Mouse (Mus musculus) embryonic facial prominence, embryonic 12.5 days (tissue): Measurements from ENCODE around the gene Bscl2. TPM values are rescaled to one million over a fixed set of nuclear protein-coding genes. Genes with fewer than 3 reads are reported as not detected.

Source experiments
- ATAC-seq: fragments of 200-750 bp; cut with Nextera tagmentation; 2 replicates; pipeline ENCODE4 v1.8.0; 2017; ENCODE audit not compliant: insufficient number of reproducible peaks, insufficient read depth, low FRiP score, low TSS enrichment
- H3K27ac ChIP-seq: fragments of 300-500 bp; sonication (generic); 2 replicates; pipeline ENCODE4 v1.5.1; 2016; ENCODE audit warnings: mild to moderate bottlenecking
- H3K27me3 ChIP-seq: fragments of 300-500 bp; sonication (generic); 2 replicates; pipeline ENCODE4 v1.6.1; 2016; ENCODE audit warnings: mild to moderate bottlenecking, moderate library complexity
- H3K36me3 ChIP-seq: fragments of 300-500 bp; sonication (generic); 2 replicates; pipeline ENCODE4 v1.6.1; 2016; ENCODE audit warnings: mild to moderate bottlenecking
- H3K4me1 ChIP-seq: fragments of 300-500 bp; sonication (generic); 2 replicates; pipeline ENCODE4 v1.6.1; 2016
- H3K4me2 ChIP-seq: fragments of 300-500 bp; sonication (generic); replicated peaks from 2 replicates; pipeline ENCODE4 v1.6.1; 2016; ENCODE audit warnings: mild to moderate bottlenecking, moderate library complexity
- H3K4me3 ChIP-seq: fragments of 300-500 bp; sonication (generic); 2 replicates; pipeline ENCODE4 v1.5.1; 2016; ENCODE audit warnings: mild to moderate bottlenecking
- H3K9ac ChIP-seq: fragments of 300-500 bp; sonication (generic); 2 replicates; pipeline ENCODE4 v1.6.1; 2016; ENCODE audit warnings: mild to moderate bottlenecking, moderate library complexity
- H3K9me3 ChIP-seq: fragments of 300-500 bp; sonication (generic); 2 replicates; pipeline ENCODE4 v1.6.1; 2016; ENCODE audit warnings: mild to moderate bottlenecking, moderate library complexity
- WGBS: fragments of 180-500 bp; shearing (Covaris S2); methylation state at CpG from one replicate; pipeline ENCODE4 v1.1.7; 2016; 5-methylcytosine and 5-hydroxymethylcytosine counted together
- polyA plus RNA-seq: library from polyadenylated mRNA; unstranded; fragments of >200 nt; fragmentation: Nextera tagmentation; extraction: Ambion mirVana; gene quantifications from 2 replicates; pipeline ENCODE4 v1.2.1, GENCODE M21; 2016

The Bscl2 gene
- polyA plus RNA-seq, 1 experiment from 2014 or later = 43.0 TPM

DNA sequence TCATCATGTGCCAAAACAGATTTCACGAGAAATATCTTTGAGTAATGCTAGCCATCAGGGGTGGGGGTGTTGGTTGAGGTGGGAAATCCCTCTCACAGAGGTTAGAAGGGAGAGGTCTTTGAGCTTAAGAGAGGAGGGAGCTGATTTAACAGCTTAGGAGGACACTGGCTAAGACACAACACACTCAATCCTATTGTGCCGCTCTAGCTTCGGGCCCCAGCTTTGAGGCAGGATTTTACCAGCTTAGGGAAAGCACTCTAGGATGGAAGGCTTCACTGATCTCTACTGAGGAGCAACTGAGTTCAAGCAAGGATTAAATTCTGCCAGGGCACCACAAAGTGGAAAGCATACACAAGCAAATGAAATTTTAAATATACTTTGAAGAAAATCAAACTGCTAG, 20.3 kb upstream of the Bscl2 start:
- Histone ChIP-seq H3K9ac (peak overlapping the region; percentile 46), H3K4me3 (peak overlapping the region; percentile 3; the same call in 1 of the 2 replicates), H3K27ac (no peak overlapping the region), H3K27me3 (no peaks in the 10 kb centered on the region), H3K9me3 (no peaks in the 10 kb centered on the region), H3K4me2 (peak overlapping the region; percentile 81), H3K36me3 (peaks cover 34% of the 10 kb centered on the region), H3K4me1 (peaks cover 22% of the 10 kb centered on the region)
- ATAC-seq = no peak
- WGBS = 79% methylated on average over 3 of the region's 3 CpGs

DNA sequence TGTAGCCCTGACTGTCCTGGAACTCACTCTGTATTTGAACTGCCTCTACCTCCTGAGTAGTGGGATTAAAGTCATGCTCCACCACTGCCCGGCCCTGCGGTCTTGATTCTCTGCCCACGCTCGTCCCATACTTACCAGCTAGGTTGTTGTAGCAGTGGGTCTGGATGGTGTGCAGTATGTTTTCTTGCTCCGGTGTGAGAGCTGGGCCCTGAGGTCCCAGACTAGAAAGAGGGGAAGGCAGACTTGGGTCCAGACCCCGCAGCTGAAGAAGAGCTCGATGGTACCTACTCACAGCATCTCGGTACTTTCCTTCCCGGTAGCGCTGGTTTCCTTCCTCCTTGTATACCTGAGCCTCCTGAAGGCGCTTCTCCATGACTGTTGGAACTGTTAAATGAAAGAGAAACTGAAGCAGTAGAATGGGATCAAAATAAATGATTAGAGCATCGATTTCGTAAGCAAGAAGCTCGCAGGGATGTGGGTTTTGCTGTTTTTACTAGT, 18.9 kb upstream of the Bscl2 start:
- Histone ChIP-seq H3K9ac (peak overlapping the region; percentile 78), H3K27ac (peak overlapping the region; percentile 100), H3K4me3 (peak overlapping the region; percentile 76), H3K9me3 (no peaks in the 10 kb centered on the region), H3K4me2 (peak overlapping the region; percentile 81), H3K4me1 (peaks cover 36% of the 10 kb centered on the region), H3K27me3 (no peaks in the 10 kb centered on the region), H3K36me3 (peaks cover 29% of the 10 kb centered on the region)
- no peak for ATAC-seq
- WGBS = 30% methylated on average over 14 of the region's 14 CpGs

DNA sequence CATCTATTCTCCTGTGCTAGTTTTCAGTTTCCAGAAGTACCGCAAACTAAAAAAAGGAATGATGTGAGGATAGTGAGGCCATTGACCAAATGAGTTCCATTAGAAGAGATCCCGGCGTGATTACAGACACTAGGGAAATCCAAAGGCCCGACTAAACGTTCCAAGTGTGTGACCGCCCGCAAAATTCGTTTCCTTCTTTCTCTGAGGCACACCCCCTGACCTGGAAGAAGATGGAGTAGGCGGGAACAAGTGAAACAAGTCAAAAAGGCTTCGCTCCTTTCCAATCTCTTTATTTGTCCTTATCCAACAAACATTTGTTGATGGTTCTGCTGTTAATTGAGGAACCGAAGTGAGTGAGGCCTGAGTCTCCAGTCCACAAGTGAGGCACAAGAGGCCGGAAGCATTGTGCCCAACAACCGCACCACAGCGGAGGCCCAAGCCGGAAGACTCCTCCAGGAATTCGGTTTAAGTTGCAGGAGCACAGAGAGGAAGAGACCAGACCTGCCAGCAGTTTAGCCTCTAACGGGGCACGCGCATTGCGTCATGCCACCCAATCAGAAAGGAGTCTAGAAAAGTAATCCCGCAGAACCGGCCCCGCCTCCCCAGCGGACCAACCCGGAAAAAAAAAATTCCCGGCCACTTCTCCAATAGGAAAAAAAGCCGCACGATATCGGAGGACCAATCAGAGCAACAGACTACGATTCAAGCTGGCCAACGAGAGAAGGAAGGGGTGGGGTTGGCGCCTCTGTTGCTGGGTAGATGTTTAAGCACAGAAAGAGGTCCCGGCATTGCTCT, 18.3 kb upstream of the Bscl2 start, which contains the start of gene Ttc9c:
Gene Ttc9c, minus strand, starts transcription at position 533 of the 795 bp plus-strand sequence.
- Histone ChIP-seq H3K9ac (peak within 1 kb of the TSS; percentile 99), H3K27me3 (no peaks in the 10 kb centered on the region), H3K4me1 (peaks cover 36% of the 10 kb centered on the region), H3K4me3 (peak within 1 kb of the TSS; percentile 76), H3K36me3 (peaks cover 29% of the 10 kb centered on the region), H3K9me3 (no peaks in the 10 kb centered on the region), H3K27ac (peak within 1 kb of the TSS; percentile 100), H3K4me2 (peak within 1 kb of the TSS; percentile 86)
- ATAC-seq = peak; percentile 90
- WGBS = under 1% methylated on average over 33 of the region's 33 CpGs

DNA sequence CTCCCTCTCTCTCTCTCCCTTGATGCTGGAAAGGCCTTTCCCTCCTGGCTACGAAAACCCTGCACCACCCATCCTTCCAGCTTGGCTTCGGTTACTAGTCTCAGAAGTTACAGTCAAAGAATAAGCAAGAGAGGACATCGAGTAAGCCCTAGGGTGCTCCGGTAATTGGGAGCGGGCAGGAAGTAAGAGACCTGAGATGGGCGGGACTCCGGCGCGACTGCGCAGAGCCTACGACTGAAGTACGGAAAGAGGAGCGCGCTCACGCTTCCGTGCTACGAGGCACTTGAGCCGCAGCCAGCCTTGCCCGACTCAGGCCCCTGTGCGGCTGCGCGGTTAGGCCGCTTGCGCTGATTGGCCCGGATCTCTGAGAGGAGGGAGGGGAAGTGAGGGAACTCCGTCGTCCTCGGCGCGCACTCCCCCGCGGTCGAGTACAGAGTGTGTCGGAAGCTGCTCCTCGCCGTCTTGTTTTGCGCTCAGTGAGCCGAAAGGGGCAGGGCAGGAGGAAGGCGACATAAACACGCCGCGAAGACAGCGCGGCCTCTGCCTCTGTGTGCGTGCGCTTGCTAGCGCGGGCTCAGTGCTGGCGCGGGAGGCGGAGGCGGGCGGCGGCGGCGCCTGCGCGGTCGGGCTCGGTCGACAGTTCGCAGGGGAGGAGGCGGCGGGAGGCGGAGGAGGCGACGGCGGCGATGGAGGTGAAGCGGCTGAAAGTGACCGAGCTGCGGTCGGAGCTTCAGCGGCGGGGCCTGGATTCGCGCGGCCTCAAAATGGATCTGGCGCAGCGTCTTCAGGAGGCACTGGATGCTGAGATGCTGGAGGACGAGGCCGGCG, 17.5 kb upstream of the Bscl2 start, which contains the start of gene Hnrnpul2:
Gene Hnrnpul2, plus strand, starts transcription at position 415 of the 828 bp plus-strand sequence.
- H3K4me2 ChIP-seq = peak within 1 kb of the TSS; percentile 86
- peak within 1 kb of the TSS; percentile 100 for H3K27ac ChIP-seq
- ATAC-seq = peak; percentile 97
- peaks cover 36% of the 10 kb centered on the region for H3K4me1 ChIP-seq
- H3K36me3 ChIP-seq = peaks cover 31% of the 10 kb centered on the region
- H3K27me3 ChIP-seq = no peaks in the 10 kb centered on the region
- H3K4me3 ChIP-seq = peak within 1 kb of the TSS; percentile 76
- H3K9me3 ChIP-seq = no peaks in the 10 kb centered on the region
- H3K9ac ChIP-seq = peak within 1 kb of the TSS; percentile 99
- 0% methylated on average over 82 of the region's 83 CpGs for WGBS

DNA sequence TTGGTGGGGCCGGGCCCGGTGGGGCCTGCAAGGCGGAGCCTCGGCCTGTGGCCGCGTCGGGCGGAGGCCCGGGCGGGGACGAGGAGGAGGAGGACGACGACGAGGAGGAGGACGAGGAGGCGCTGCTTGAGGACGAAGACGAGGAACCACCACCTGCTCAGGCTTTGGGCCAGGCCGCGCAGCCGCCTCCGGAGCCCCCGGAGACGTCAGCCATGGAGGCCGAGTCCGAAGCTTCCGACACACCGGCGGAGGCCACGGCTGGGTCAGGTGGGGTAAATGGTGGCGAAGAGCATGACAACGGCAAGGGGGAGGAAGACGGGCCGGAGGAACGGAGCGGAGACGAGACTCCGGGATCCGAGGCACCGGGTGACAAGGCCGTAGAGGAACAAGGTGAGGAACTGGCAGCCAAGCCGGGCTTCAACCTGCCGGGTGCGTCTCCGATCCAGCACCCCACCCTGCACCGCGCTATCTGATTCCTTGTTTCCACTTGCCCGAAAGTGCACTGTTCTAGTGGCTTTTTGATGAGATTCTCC, 16.8 kb upstream of the Bscl2 start:
- Histone ChIP-seq H3K9me3 (no peaks in the 10 kb centered on the region), H3K9ac (peak overlapping the region; percentile 99), H3K36me3 (peaks cover 33% of the 10 kb centered on the region), H3K4me1 (peaks cover 36% of the 10 kb centered on the region), H3K27me3 (no peaks in the 10 kb centered on the region), H3K27ac (peak overlapping the region; percentile 100), H3K4me2 (peak overlapping the region; percentile 86), H3K4me3 (peak overlapping the region; percentile 76)
- ATAC-seq = peak; percentile 2; the same call in 1 of the 2 replicates
- WGBS = under 1% methylated on average over 47 of the region's 48 CpGs

DNA sequence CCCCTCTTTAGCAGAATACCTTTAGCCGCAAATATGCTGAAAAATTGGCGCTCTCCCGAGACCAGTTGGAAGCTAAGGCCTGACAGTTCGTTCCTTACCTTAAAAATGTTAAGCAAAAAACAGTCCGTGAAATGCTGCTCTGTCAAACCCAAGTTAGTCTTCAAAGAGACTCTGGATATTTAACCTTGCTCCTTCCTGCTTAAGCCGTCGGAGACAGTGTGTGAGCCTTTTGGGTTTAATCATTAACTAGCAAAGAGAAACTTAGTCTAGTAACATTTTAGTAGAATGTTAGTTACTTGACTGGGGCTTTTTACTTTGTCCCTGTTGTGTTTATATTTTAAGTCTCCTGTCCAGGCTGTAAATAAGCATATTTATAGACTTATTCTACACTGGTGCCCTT, 16.1 kb upstream of the Bscl2 start:
- no peaks in the 10 kb centered on the region for H3K9me3 ChIP-seq
- H3K4me1 ChIP-seq = peaks cover 36% of the 10 kb centered on the region
- H3K4me3 ChIP-seq = peak overlapping the region; percentile 76
- peaks cover 34% of the 10 kb centered on the region for H3K36me3 ChIP-seq
- H3K27ac ChIP-seq = peak overlapping the region; percentile 100
- WGBS = 2% methylated on average over 7 of the region's 7 CpGs
- no peaks in the 10 kb centered on the region for H3K27me3 ChIP-seq
- no peak for ATAC-seq
- peak overlapping the region; percentile 99 for H3K9ac ChIP-seq
- H3K4me2 ChIP-seq = peak overlapping the region; percentile 86

DNA sequence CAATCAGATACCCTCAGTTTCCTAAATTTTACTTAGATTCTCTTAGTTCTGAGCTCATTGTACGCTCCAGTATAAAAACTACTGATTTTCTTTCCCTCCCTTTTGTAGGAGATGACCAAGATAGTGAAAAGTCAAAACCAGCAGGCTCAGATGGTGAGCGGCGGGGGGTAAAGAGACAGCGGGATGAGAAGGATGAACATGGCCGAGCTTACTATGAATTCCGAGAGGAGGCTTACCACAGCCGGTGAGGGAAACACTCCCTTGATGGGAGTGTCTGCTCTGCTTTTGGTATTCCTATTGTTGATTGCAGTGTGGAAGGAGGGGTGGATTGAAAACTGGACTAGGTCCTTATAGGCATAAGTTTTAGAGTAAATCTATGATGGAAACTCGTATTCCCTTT, 14.6 kb upstream of the Bscl2 start:
- peak overlapping the region; percentile 76; the same call in 1 of the 2 replicates for H3K4me3 ChIP-seq
- H3K4me1 ChIP-seq = peaks cover 23% of the 10 kb centered on the region
- no peaks in the 10 kb centered on the region for H3K27me3 ChIP-seq
- ATAC-seq = no peak
- H3K36me3 ChIP-seq = peaks cover 49% of the 10 kb centered on the region
- H3K9ac ChIP-seq = peak overlapping the region; percentile 32; the same call in 1 of the 2 replicates
- no peak overlapping the region for H3K27ac ChIP-seq
- peak overlapping the region; percentile 86 for H3K4me2 ChIP-seq
- H3K9me3 ChIP-seq = no peaks in the 10 kb centered on the region
- 79% methylated on average over 8 of the region's 8 CpGs for WGBS

DNA sequence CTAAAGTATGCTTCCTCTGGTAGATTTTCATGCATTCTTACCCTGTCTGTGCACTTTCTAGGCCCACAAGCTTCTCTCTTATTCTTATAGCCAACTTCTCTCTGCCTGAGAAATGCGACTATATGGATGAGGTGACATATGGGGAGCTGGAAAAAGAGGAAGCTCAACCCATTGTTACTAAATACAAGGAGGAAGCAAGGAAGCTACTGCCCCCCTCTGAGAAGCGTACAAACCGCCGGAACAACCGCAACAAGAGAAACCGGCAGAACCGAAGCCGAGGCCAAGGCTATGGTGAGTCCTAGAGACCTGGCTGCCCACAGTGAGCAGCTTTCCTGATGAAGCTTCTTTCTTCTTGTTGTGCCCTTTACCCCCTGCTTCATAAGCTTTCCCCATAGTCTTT, 7.6 kb upstream of the Bscl2 start, which contains the start of gene AC129217.1:
Gene AC129217.1, plus strand, starts transcription at position 114 of the 400 bp plus-strand sequence.
- H3K36me3 ChIP-seq = peaks cover 97% of the 10 kb centered on the region
- H3K9me3 ChIP-seq = no peaks in the 10 kb centered on the region

DNA sequence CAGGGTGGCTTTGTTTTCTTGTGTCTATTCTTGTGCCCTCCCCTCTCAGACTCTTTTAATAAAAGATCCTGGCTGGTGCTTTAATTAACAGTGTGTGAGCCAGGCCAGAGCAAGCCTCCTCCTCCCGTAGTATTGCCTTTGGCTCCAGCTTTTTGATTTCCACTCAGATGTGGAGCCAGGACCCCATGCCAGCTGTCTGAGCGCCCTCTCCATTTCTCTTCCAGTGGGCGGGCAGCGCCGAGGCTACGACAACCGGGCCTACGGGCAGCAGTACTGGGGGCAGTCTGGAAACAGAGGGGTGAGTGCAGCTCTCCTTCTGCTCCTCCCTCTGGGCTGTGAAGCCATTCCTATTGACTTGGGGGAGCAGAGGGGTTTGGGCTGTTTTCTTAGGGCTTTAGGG, 6.6 kb upstream of the Bscl2 start:
- Histone ChIP-seq H3K27ac (no peak overlapping the region), H3K4me2 (no peak overlapping the region), H3K9ac (no peak overlapping the region), H3K4me1 (no peaks in the 10 kb centered on the region), H3K4me3 (no peak overlapping the region), H3K36me3 (peaks cover 95% of the 10 kb centered on the region), H3K9me3 (no peaks in the 10 kb centered on the region), H3K27me3 (no peaks in the 10 kb centered on the region)
- ATAC-seq = no peak
- WGBS = 95% methylated on average over 8 of the region's 8 CpGs

More for the DNA sequence above, 7.6 kb upstream of the Bscl2 start, which contains the start of gene AC129217.1:
- H3K4me3 ChIP-seq = no peak within 1 kb of the TSS
- H3K4me2 ChIP-seq = no peak within 1 kb of the TSS
- H3K27ac ChIP-seq = no peak within 1 kb of the TSS
- H3K4me1 ChIP-seq = no peaks in the 10 kb centered on the region
- no peaks in the 10 kb centered on the region for H3K27me3 ChIP-seq
- H3K9ac ChIP-seq = no peak within 1 kb of the TSS
- WGBS = 91% methylated on average over 8 of the region's 8 CpGs
- no peak for ATAC-seq

DNA sequence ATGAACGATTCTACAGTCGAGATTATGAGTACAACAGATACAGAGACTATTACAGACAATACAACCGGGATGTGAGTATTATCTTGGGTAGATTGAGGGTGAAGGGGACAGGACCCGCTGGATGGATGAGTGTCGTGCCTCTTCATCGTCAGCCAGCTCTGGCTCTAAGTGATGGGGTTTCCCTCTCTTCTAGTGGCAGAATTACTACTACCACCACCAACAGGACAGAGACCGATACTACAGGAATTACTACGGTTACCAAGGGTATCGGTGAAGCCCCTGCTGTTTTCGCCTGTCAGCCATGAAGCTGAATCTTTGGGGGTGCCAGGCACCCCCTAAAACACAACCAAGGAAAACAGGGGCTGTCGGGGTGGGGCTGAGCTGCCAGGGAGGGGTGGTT, 6.0 kb upstream of the Bscl2 start:
- Histone ChIP-seq H3K9ac (no peak overlapping the region), H3K4me3 (no peak overlapping the region), H3K4me1 (no peaks in the 10 kb centered on the region), H3K9me3 (no peaks in the 10 kb centered on the region), H3K36me3 (peaks cover 91% of the 10 kb centered on the region), H3K27ac (no peak overlapping the region), H3K4me2 (no peak overlapping the region), H3K27me3 (no peaks in the 10 kb centered on the region)
- ATAC-seq = no peak
- 88% methylated on average over 11 of the region's 11 CpGs for WGBS

DNA sequence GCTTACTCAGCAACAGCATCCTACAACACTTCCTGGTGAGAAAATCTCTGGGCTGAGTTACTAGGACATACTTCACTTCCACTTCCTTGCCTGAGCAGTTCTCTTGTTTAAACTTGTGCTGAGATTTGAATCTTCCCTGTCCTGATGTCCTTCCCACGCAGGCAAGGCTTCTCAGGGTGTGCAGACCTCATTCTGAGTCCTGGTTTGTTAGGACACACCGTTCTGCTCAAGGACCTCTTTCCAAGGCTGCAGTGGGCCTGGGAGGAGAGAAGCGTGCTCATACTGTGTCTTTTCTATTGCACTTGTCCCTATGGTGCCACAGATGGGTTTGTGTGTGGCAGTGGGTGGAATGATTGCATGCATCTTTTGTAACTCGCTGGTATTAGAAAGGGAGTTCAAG, 4.3 kb upstream of the Bscl2 start:
- peaks cover 75% of the 10 kb centered on the region for H3K36me3 ChIP-seq
- no peak overlapping the region for H3K9ac ChIP-seq
- peaks cover under 1% of the 10 kb centered on the region; the same call in 1 of the 2 replicates for H3K4me1 ChIP-seq
- no peaks in the 10 kb centered on the region for H3K9me3 ChIP-seq
- no peak overlapping the region for H3K27ac ChIP-seq
- no peak overlapping the region for H3K4me2 ChIP-seq
- H3K4me3 ChIP-seq = no peak overlapping the region
- H3K27me3 ChIP-seq = no peaks in the 10 kb centered on the region
- WGBS = 95% methylated on average over 4 of the region's 4 CpGs
- ATAC-seq = no peak
